Mouse (Mus musculus) lung, embryonic 16.5 days (tissue): ENCODE data around the gene Prr12. TPM values are rescaled to one million over a fixed set of nuclear protein-coding genes. Genes with fewer than 3 reads are reported as not detected.

Experiments used
- ATAC-seq: fragments of 200-750 bp; cut with Nextera tagmentation; 2 replicates; pipeline ENCODE4 v1.8.0; 2017; ENCODE audit warnings: low read depth, mild to moderate bottlenecking, moderate library complexity
- H3K27ac ChIP-seq: fragments of 300-500 bp; sonication (generic); 2 replicates; pipeline ENCODE4 v1.5.1; 2014; ENCODE audit warnings: mild to moderate bottlenecking, control low read depth, low read length
- H3K27me3 ChIP-seq: fragments of 300-500 bp; sonication (generic); 2 replicates; pipeline ENCODE4 v1.6.1; 2014; ENCODE audit warnings: low read depth, low read length, mixed read lengths; ENCODE audit not compliant: control insufficient read depth, insufficient read depth
- H3K36me3 ChIP-seq: fragments of 300-500 bp; sonication (generic); 2 replicates; pipeline ENCODE4 v1.6.1; 2014; ENCODE audit warnings: low read length; ENCODE audit not compliant: control insufficient read depth, insufficient read depth
- H3K4me1 ChIP-seq: fragments of 300-500 bp; sonication (generic); replicated peaks from 2 replicates; pipeline ENCODE4 v1.6.1; 2014; ENCODE audit warnings: low read length, mixed read lengths; ENCODE audit not compliant: control insufficient read depth, insufficient read depth
- H3K4me2 ChIP-seq: fragments of 300-500 bp; sonication (generic); 2 replicates; pipeline ENCODE4 v1.6.1; 2014; ENCODE audit warnings: low read depth, low read length, control low read depth
- H3K4me3 ChIP-seq: fragments of 300-500 bp; sonication (generic); 2 replicates; pipeline ENCODE4 v1.5.1; 2014; ENCODE audit warnings: mild to moderate bottlenecking, low read length, control low read depth
- H3K9ac ChIP-seq: fragments of 300-500 bp; sonication (generic); 2 replicates; pipeline ENCODE4 v1.6.1; 2014; ENCODE audit warnings: low read length, control low read depth
- H3K9me3 ChIP-seq: fragments of 300-500 bp; sonication (generic); 2 replicates; pipeline ENCODE4 v1.6.1; 2016; ENCODE audit warnings: low read length; ENCODE audit not compliant: control insufficient read depth
- WGBS: fragments of 180-500 bp; shearing (Covaris S2); extraction: QIAGEN DNeasy Blood & Tissue Kit; methylation state at CpG from one replicate; pipeline ENCODE4 v1.1.7; 2014; 5-methylcytosine and 5-hydroxymethylcytosine counted together
- polyA plus RNA-seq: library from polyadenylated mRNA; unstranded; fragments of >200 nt; fragmentation: Nextera tagmentation; extraction: Ambion mirVana; gene quantifications from 2 replicates; pipeline ENCODE4 v1.2.1, GENCODE M21; 2015

The Prr12 gene
- polyA plus RNA-seq, 1 experiment from 2014 or later: 9.2 TPM

- Histone ChIP-seq H3K9ac (no peak overlapping the region), H3K27ac (no peak overlapping the region), H3K9me3 (no peaks in the 10 kb centered on the region), H3K4me2 (no peak overlapping the region), H3K27me3 (no peaks in the 10 kb centered on the region), H3K4me3 (no peak overlapping the region), H3K36me3 (peaks cover 15% of the 10 kb centered on the region), H3K4me1 (no peaks in the 10 kb centered on the region)
- no peak for ATAC-seq
- 83% methylated on average over 2 of the region's 2 CpGs for WGBS
Observed at GRCm38 (mm10) chr7:45072230-45072629, 19.5 kb upstream of the Prr12 start.

- no peak overlapping the region for H3K9ac ChIP-seq
- peaks cover 2% of the 10 kb centered on the region; the same call in 1 of the 2 replicates for H3K36me3 ChIP-seq
- no peak overlapping the region for H3K4me3 ChIP-seq
- H3K27ac ChIP-seq: no peak overlapping the region
- no peaks in the 10 kb centered on the region for H3K9me3 ChIP-seq
- 66% methylated on average over 2 of the region's 2 CpGs for whole genome bisulfite sequencing
- no peaks in the 10 kb centered on the region for H3K4me1 ChIP-seq
- H3K27me3 ChIP-seq: no peaks in the 10 kb centered on the region
- no peak overlapping the region for H3K4me2 ChIP-seq
- no peak for ATAC-seq
Observed at GRCm38 (mm10) chr7:45069671-45070070, 17.0 kb upstream of the Prr12 start.

GRCm38 (mm10) chr7:45068000-45068318 is 15.3 kb upstream of the Prr12 start:
- 19% methylated on average over 5 of the region's 5 CpGs for WGBS
- peaks cover 6% of the 10 kb centered on the region for H3K4me1 ChIP-seq
- no peaks in the 10 kb centered on the region for H3K9me3 ChIP-seq
- no peak overlapping the region for H3K4me3 ChIP-seq
- no peak overlapping the region for H3K9ac ChIP-seq
- peak; percentile 21; the same call in 1 of the 2 replicates for ATAC-seq
- no peaks in the 10 kb centered on the region for H3K36me3 ChIP-seq
- no peak overlapping the region for H3K27ac ChIP-seq
- H3K4me2 ChIP-seq: no peak overlapping the region
- H3K27me3 ChIP-seq: no peaks in the 10 kb centered on the region

- Histone ChIP-seq H3K9me3 (no peaks in the 10 kb centered on the region), H3K4me1 (peaks cover 6% of the 10 kb centered on the region), H3K27me3 (no peaks in the 10 kb centered on the region), H3K4me3 (no peak overlapping the region), H3K36me3 (no peaks in the 10 kb centered on the region), H3K4me2 (no peak overlapping the region), H3K9ac (no peak overlapping the region), H3K27ac (no peak overlapping the region)
- 0 out of 2 replicates have a peak, but pooled peaks have one; percentile 3 for ATAC-seq
- 82% methylated on average over 4 of the region's 4 CpGs for WGBS
Observed at GRCm38 (mm10) chr7:45067190-45067999, 14.7 kb upstream of the Prr12 start.

GRCm38 (mm10) chr7:45062239-45062835 is 9.7 kb upstream of the Prr12 start, which contains the start of the genes Nosip and Prrg2:
Gene Nosip, plus strand, starts transcription at chr7:45062429.
Gene Prrg2, minus strand, starts transcription at chr7:45062677.
- Histone ChIP-seq H3K4me1 (peaks cover 12% of the 10 kb centered on the region), H3K27ac (peak within 1 kb of the TSS; percentile 95), H3K4me3 (peak within 1 kb of the TSS; percentile 78), H3K9me3 (no peaks in the 10 kb centered on the region), H3K27me3 (no peaks in the 10 kb centered on the region), H3K9ac (peak within 1 kb of the TSS; percentile 77), H3K36me3 (no peaks in the 10 kb centered on the region), H3K4me2 (peak within 1 kb of the TSS; percentile 66)
- ATAC-seq: peak; percentile 92
- WGBS: under 1% methylated on average over 31 of the region's 31 CpGs

- Histone ChIP-seq H3K9ac (peak overlapping the region; percentile 67), H3K4me3 (peak overlapping the region; percentile 78), H3K27ac (peak overlapping the region; percentile 95), H3K27me3 (no peaks in the 10 kb centered on the region), H3K4me2 (peak overlapping the region; percentile 66), H3K36me3 (no peaks in the 10 kb centered on the region), H3K9me3 (no peaks in the 10 kb centered on the region), H3K4me1 (peaks cover 12% of the 10 kb centered on the region)
- ATAC-seq: peak; percentile 31
- WGBS: 14% methylated on average over 11 of the region's 11 CpGs
Observed at GRCm38 (mm10) chr7:45061532-45062075, 8.9 kb upstream of the Prr12 start.

- no peak overlapping the region for H3K4me2 ChIP-seq
- H3K4me1 ChIP-seq: peaks cover 12% of the 10 kb centered on the region
- H3K27ac ChIP-seq: no peak overlapping the region
- no peaks in the 10 kb centered on the region for H3K36me3 ChIP-seq
- no peaks in the 10 kb centered on the region for H3K9me3 ChIP-seq
- H3K27me3 ChIP-seq: no peaks in the 10 kb centered on the region
- no peak overlapping the region for H3K9ac ChIP-seq
- 81% methylated on average over 6 of the region's 6 CpGs for WGBS
- H3K4me3 ChIP-seq: no peak overlapping the region; the same call in 1 of the 2 replicates
- no peak for ATAC-seq
Observed at GRCm38 (mm10) chr7:45060632-45061122, 8.0 kb upstream of the Prr12 start.

GRCm38 (mm10) chr7:45058607-45059571 is 6.2 kb upstream of the Prr12 start:
- Histone ChIP-seq H3K9ac (no peak overlapping the region), H3K27me3 (no peaks in the 10 kb centered on the region), H3K27ac (no peak overlapping the region), H3K4me1 (peaks cover 13% of the 10 kb centered on the region), H3K36me3 (no peaks in the 10 kb centered on the region), H3K4me3 (no peak overlapping the region), H3K9me3 (no peaks in the 10 kb centered on the region), H3K4me2 (no peak overlapping the region)
- ATAC-seq: no peak
- WGBS: 70% methylated on average over 10 of the region's 10 CpGs
